In genomic region chr4:123634436-123634835, GRCm38 (mm10) we compare ENCODE assay signal across 10 mouse cellular contexts. TPM values are rescaled to one million over a fixed set of nuclear protein-coding genes. Genes with fewer than 3 reads are reported as not detected.
A peak's percentile ranks its signal among the peaks of the same experiment; 100 is the strongest.
DNase-seq lines count a peak whose midpoint lies in the region; TF ChIP-seq lines count a peak whose summit lies in the region.
"Had no signal": no experiment of that assay in that cellular context is flagged by ENCODE, and none has a peak within 500 bp of the region (broad histone marks: within the 10 kb centered on the region; RNA-seq: fewer than 3 reads in every experiment).

No protein-coding gene starts in this region.

- TF ChIP-seq CTCF in layer of hippocampus, adult 2 months (conservative IDR thresholded peaks at IDR 0.05), result no peak
- TF ChIP-seq CTCF in ES-Bruce4 (IDR thresholded peaks at IDR 0.05; ENCODE audit: low read depth, low read length), result no peak

- no peaks in the 10 kb centered on the region for H3K9me3 ChIP-seq in heart, embryonic 10.5 days
- no peaks in the 10 kb centered on the region for H3K9me3 ChIP-seq in ES-Bruce4 (replicated peaks; ENCODE audit: control insufficient read depth, insufficient read depth, low read length, poor library complexity, severe bottlenecking)

- no peak overlapping the region; the same call in 1 of the 2 replicates for H3K9ac ChIP-seq in ES-Bruce4 (ENCODE audit: low read depth, poor library complexity, severe bottlenecking)

- H3K27me3 ChIP-seq in heart, embryonic 10.5 days (ENCODE audit: insufficient read depth, poor library complexity, severe bottlenecking), result no peaks in the 10 kb centered on the region
- H3K27me3 ChIP-seq in ES-Bruce4 (ENCODE audit: control insufficient read depth, insufficient read depth, low read length, poor library complexity, severe bottlenecking), result no peaks in the 10 kb centered on the region

- no peak for DNase-seq in heart, embryonic 10.5 days (ENCODE audit: low spot score)
- DNase-seq in heart, adult 8-10 months (ENCODE audit: low spot score), result no peak
- no peak for DNase-seq in layer of hippocampus, adult 2 months (ENCODE audit: low spot score in 2 of 2)
- no peak for DNase-seq in layer of hippocampus, adult 11-12 months (ENCODE audit: low spot score)
- DNase-seq in adrenal gland, postnatal 10 days, result peak; percentile 44
- no peak for DNase-seq in gastrocnemius, postnatal 36 days
- DNase-seq: cerebellum, adult 2 months; lung, adult 18-20 months; thymus, adult 2 months had no signal

- H3K27ac ChIP-seq in heart, embryonic 10.5 days, result peak overlapping the region; percentile 65; the same call in 1 of the 2 replicates
- peak overlapping the region; percentile 56 for H3K27ac ChIP-seq in layer of hippocampus, adult 2 months
- H3K27ac ChIP-seq in ES-Bruce4 (ENCODE audit: insufficient read depth, low read length), result peak overlapping the region; percentile 81

- no peak overlapping the region for H3K4me3 ChIP-seq in heart, embryonic 10.5 days
- H3K4me3 ChIP-seq in layer of hippocampus, adult 2 months, result no peak overlapping the region
- no peak overlapping the region for H3K4me3 ChIP-seq in ES-Bruce4 (ENCODE audit: low read depth, low read length)

- H3K36me3 ChIP-seq in heart, embryonic 10.5 days, result peaks cover 8% of the 10 kb centered on the region; the same call in 1 of the 2 replicates
- H3K36me3 ChIP-seq in ES-Bruce4 (ENCODE audit: control insufficient read depth, insufficient read depth, low read length, poor library complexity, severe bottlenecking), result no peaks in the 10 kb centered on the region

- 66% methylated on average over 3 of the region's 3 CpGs for WGBS in heart, embryonic 10.5 days

- H3K4me1 ChIP-seq in heart, embryonic 10.5 days, result peaks cover 22% of the 10 kb centered on the region
- H3K4me1 ChIP-seq in ES-Bruce4 (ENCODE audit: control insufficient read depth, insufficient read depth, low read length), result peaks cover 4% of the 10 kb centered on the region

- TF ChIP-seq POLR2A in ES-Bruce4 (IDR thresholded peaks at IDR 0.05; ENCODE audit: insufficient read depth, low read length), result no peak

- intact Hi-C loops in gastrocnemius, postnatal 36 days (cut with DNase I), result loop anchor here (2.0 kb wide), 1 partner anchor 28 kb away; no protein-coding TSS in a partner anchor

- no peak for TF ChIP-seq EP300 in ES-Bruce4 (IDR thresholded peaks at IDR 0.05; ENCODE audit: insufficient read depth, low read depth, low read length)

RNA-seq across cellular contexts. Expression of gene Macf1, which starts 49.7 kb away (rescaled TPM):
- polyA plus RNA-seq in heart, embryonic 10.5 days (2016; fragmentation: Nextera tagmentation; extraction: Ambion mirVana), result 57.4 and 58.9 TPM in 2 replicates
- 100 to 1,000 TPM; 223 to 243 (median 241) TPM for total RNA-seq in heart, adult 8-10 months (2022)
- total RNA-seq in layer of hippocampus, adult 2 months (2021), result 100 to 1,000 TPM; 231 to 247 TPM
- 251 and 257 TPM in 2 replicates for polyA plus RNA-seq in ES-Bruce4 (2011; ENCODE audit: insufficient read depth, insufficient read length, low read depth, missing spikeins)
- 100 to 1,000 TPM; 170 to 248 TPM for total RNA-seq in adrenal gland, postnatal 10 days (2021)
- 10 to 100 TPM; 49.0 to 51.9 TPM for total RNA-seq in gastrocnemius, postnatal 36 days (2021)
